In the genomic region with DNA sequence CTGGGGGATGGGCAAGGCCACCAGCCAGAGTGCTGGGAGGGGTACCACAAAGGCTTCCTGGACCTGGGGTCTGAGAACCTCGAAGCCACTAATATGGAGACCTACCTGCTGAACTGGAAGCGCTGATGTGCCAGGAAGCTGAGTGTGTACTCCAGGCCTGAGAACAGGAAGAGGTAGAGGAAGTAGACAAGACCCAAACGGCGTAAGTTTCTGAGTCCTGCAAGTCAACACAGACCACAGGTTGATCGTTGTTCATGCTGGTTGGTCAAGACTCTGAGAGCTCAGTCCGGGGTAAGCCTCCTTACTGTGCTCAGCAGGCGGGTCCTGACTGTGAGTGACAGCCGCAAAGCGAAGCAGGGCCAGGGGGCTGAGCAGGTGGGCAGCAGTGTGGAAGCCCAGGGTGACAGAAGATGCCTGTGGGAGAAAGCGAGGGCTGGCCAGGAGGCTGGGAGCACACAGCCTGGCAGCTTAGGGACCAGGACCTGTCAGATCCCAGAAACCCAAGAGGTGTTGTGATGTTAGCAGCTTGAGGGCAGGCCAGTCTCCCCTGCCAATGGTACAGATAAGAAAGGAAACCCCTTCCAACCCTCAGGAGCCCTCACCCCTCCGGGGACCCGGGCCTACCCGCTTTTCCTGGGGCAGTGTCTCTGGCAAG, we compare ENCODE assay signal across 10 mouse cellular contexts. TPM values are rescaled to one million over a fixed set of nuclear protein-coding genes. Genes with fewer than 3 reads are reported as not detected.
DNase-seq lines count a peak whose midpoint lies in the region; ATAC-seq and TF ChIP-seq lines count a peak whose summit lies in the region.
"Had no signal": no experiment of that assay in that cellular context is flagged by ENCODE, and none has a peak within 500 bp of the region (broad histone marks: within the 10 kb centered on the region; RNA-seq: fewer than 3 reads in every experiment).

No protein-coding gene starts in this region.

- no peaks in the 10 kb centered on the region for H3K27me3 ChIP-seq in thymus, adult 2 months (ENCODE audit: control insufficient read depth, insufficient read depth, low read length)
- no peaks in the 10 kb centered on the region for H3K27me3 ChIP-seq in liver, embryonic 13.5 days
- no peaks in the 10 kb centered on the region for H3K27me3 ChIP-seq in splenic B cell, adult 2 months (ENCODE audit: control insufficient read depth, insufficient read depth, low read length, poor library complexity, severe bottlenecking)

- no peak for TF ChIP-seq POLR2A in thymus, adult 2 months (IDR thresholded peaks at IDR 0.05; ENCODE audit: control insufficient read depth, extremely low read depth, insufficient read depth, low read length, poor library complexity)

- peaks cover 15% of the 10 kb centered on the region for H3K36me3 ChIP-seq in thymus, adult 2 months (ENCODE audit: control insufficient read depth, insufficient read depth, low read length)
- peaks cover 84% of the 10 kb centered on the region for H3K36me3 ChIP-seq in liver, embryonic 13.5 days
- H3K36me3 ChIP-seq in splenic B cell, adult 2 months (ENCODE audit: control insufficient read depth, insufficient read depth, low read length, poor library complexity, severe bottlenecking), result peaks cover 3% of the 10 kb centered on the region; the same call in 1 of the 2 replicates

- no peak for ATAC-seq in liver, embryonic 13.5 days (ENCODE audit: low read depth)
- ATAC-seq in erythroblast, adult 5-6 weeks (replicated peaks; ENCODE audit: low FRiP score, poor library complexity, severe bottlenecking), result no peak

- H3K9ac ChIP-seq in liver, embryonic 13.5 days, result peak overlapping the region; percentile 85

- no peak for TF ChIP-seq CTCF in thymus, adult 2 months (IDR thresholded peaks at IDR 0.05; ENCODE audit: borderline replicate concordance, control insufficient read depth, extremely low read depth, insufficient read depth, low read length, poor library complexity)

- peaks cover 24% of the 10 kb centered on the region for H3K4me1 ChIP-seq in thymus, adult 2 months (replicated peaks; ENCODE audit: control insufficient read depth, insufficient read depth, low read length)
- peaks cover 65% of the 10 kb centered on the region for H3K4me1 ChIP-seq in liver, embryonic 13.5 days (replicated peaks)

- intact Hi-C loops in heart, postnatal 25 days (cut with DNase I), result no loop called here

- H3K4me2 ChIP-seq in liver, embryonic 13.5 days, result peak overlapping the region; percentile 98

- no peak overlapping the region for H3K4me3 ChIP-seq in thymus, adult 2 months (ENCODE audit: control insufficient read depth, insufficient read depth, low read length)
- peak overlapping the region; percentile 73 for H3K4me3 ChIP-seq in liver, embryonic 13.5 days (replicated peaks)

- H3K27ac ChIP-seq in thymus, adult 2 months (ENCODE audit: control insufficient read depth, insufficient read depth, low read length), result peak overlapping the region; percentile 16; the same call in 1 of the 2 replicates
- peak overlapping the region; percentile 91 for H3K27ac ChIP-seq in liver, embryonic 13.5 days

- H3K9me3 ChIP-seq in liver, embryonic 13.5 days (replicated peaks), result no peaks in the 10 kb centered on the region

- 59% methylated on average over 13 of the region's 13 CpGs for WGBS in thymus, adult 2 months
- WGBS in liver, embryonic 13.5 days (ENCODE audit: insufficient replicate concordance), result 60% methylated on average over 13 of the region's 13 CpGs

- DNase-seq in heart, adult 11 months, result peak; percentile 92
- DNase-seq in heart, postnatal 25 days (ENCODE audit: low spot score), result no peak
- DNase-seq in thymus, adult 2 months, result no peak
- no peak for DNase-seq in thymus, postnatal 36 days
- DNase-seq in liver, embryonic 13.5 days, result no peak
- peak; percentile 63 for DNase-seq in splenic B cell, adult 2 months (ENCODE audit: low read depth, low spot score)
- DNase-seq in right cerebral cortex, postnatal 14 days, result no peak
- DNase-seq: adrenal gland, adult 8-10 months; kidney, adult 9 months had no signal

RNA-seq across cellular contexts. Expression of gene Mfsd10, which starts 2.1 kb away (rescaled TPM):
- total RNA-seq in heart, postnatal 25 days (2021), result 10 to 100 TPM in 1 of 2 experiments, 1 to 10 TPM in 1; 9.5 to 15.6 TPM
- polyA plus RNA-seq in thymus, adult 2 months (2012; rRNA removed), result 217 TPM in 2 replicates
- 56.3 and 65.9 TPM in 2 replicates for polyA plus RNA-seq in liver, embryonic 13.5 days (2015; fragmentation: Nextera tagmentation; extraction: Ambion mirVana)
- total RNA-seq in erythroblast, adult 5-6 weeks (2015; ENCODE audit: low replicate concordance), result 23.2 and 40.9 TPM in 2 replicates
- 24.1 and 30.1 TPM in 2 replicates for total RNA-seq in erythroblast, adult 5-6 weeks (2017; ENCODE audit: low replicate concordance)

RNA-seq across cellular contexts. Expression of gene Nop14, which starts 25.1 kb away (rescaled TPM):
- 1 to 10 TPM; 9.1 to 9.3 TPM for total RNA-seq in heart, postnatal 25 days (2021)
- 18.4 and 19.5 TPM in 2 replicates for polyA plus RNA-seq in thymus, adult 2 months (2012; rRNA removed)
- polyA plus RNA-seq in liver, embryonic 13.5 days (2015; fragmentation: Nextera tagmentation; extraction: Ambion mirVana), result 19.8 and 24.2 TPM in 2 replicates
- 3.3 and 6.5 TPM in 2 replicates for total RNA-seq in erythroblast, adult 5-6 weeks (2015; ENCODE audit: low replicate concordance)
- total RNA-seq in erythroblast, adult 5-6 weeks (2017; ENCODE audit: low replicate concordance), result 7.0 and 8.4 TPM in 2 replicates

RNA-seq across cellular contexts. Expression of gene Grk4, which starts 25.3 kb away (rescaled TPM):
- under 1 TPM; 0.55 to 0.67 TPM for total RNA-seq in heart, postnatal 25 days (2021)
- 3.6 and 4.2 TPM in 2 replicates for polyA plus RNA-seq in thymus, adult 2 months (2012; rRNA removed)
- polyA plus RNA-seq in liver, embryonic 13.5 days (2015; fragmentation: Nextera tagmentation; extraction: Ambion mirVana), result 0.42 and 0.67 TPM in 2 replicates
- total RNA-seq in erythroblast, adult 5-6 weeks (2015; ENCODE audit: low replicate concordance), result 0.63 TPM in 1 of 2 replicates, not detected in the other
- 0.51 and 0.56 TPM in 2 replicates for total RNA-seq in erythroblast, adult 5-6 weeks (2017; ENCODE audit: low replicate concordance)

Comparison
In these comparisons a context has a peak if more than half of its experiments do, and no peak if none do; other contexts are left out.
1. DNase-seq: peak in heart, adult 11 months (single experiment) and splenic B cell, adult 2 months (single experiment); none in heart, postnatal 25 days (single experiment), thymus, adult 2 months (single experiment), thymus, postnatal 36 days (0 of 2), liver, embryonic 13.5 days (single experiment) and right cerebral cortex, postnatal 14 days (single experiment).